Mouse (Mus musculus): ENCODE data around the gene Caln1. TPM values are rescaled to one million over a fixed set of nuclear protein-coding genes. Genes with fewer than 3 reads are reported as not detected.
"Not testable (repeated sequence)": the region's sequence is repeated elsewhere in the genome, so short reads cannot be mapped to it uniquely, and the experiment has no call there.

Gene Caln1
- total and polyA plus RNA-seq, 2 experiments, result 2.4 to 2.9 TPM

DNA sequence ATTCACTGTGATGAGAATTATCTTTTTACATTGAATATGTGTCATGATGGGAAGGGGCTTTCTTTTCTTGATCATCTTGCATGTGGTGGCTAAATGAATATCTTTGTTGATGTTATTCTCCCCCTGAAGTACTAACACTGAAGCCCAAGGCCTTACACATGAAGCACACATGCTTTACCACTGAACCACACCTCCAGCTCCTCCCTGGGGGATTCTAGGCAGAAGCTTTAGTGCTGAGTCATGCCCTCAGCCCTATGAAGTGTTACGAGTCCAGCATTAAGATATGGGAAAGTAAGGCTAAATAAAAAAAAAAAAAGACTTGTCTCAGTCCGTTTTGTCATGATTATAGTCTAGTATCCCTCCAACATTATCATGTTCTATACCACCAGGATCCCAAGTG, 272.6 kb downstream of the Caln1 start:
- Histone ChIP-seq H3K4me1 (ENCODE audit: control insufficient read depth, insufficient read depth, low read length) (no peaks in the 10 kb centered on the region), H3K36me3 (ENCODE audit: control insufficient read depth, insufficient read depth, low read length) (no peaks in the 10 kb centered on the region), H3K4me3 (ENCODE audit: insufficient read depth, low read depth, low read length) (no peak overlapping the region), H3K79me2 (ENCODE audit: control insufficient read depth, insufficient read depth, low read length) (no peaks in the 10 kb centered on the region), H3K9ac (ENCODE audit: low read depth, low read length) (no peak overlapping the region), H3K27me3 (ENCODE audit: control insufficient read depth, insufficient read depth, low read length) (no peaks in the 10 kb centered on the region), H3K27ac (replicated peaks; ENCODE audit: insufficient read depth, low read depth, low read length) (no peak overlapping the region)
- TF ChIP-seq CTCF (IDR thresholded peaks at IDR 0.05; ENCODE audit: low read depth, low read length) (no peak), POLR2A (IDR thresholded peaks at IDR 0.05; ENCODE audit: extremely low read depth, insufficient read depth, low read length) (no peak)
- no peak for DNase-seq (ENCODE audit: extremely low read depth, low read depth, low spot score)
- WGBS, result 57% methylated on average over 2 of the region's 2 CpGs

DNA sequence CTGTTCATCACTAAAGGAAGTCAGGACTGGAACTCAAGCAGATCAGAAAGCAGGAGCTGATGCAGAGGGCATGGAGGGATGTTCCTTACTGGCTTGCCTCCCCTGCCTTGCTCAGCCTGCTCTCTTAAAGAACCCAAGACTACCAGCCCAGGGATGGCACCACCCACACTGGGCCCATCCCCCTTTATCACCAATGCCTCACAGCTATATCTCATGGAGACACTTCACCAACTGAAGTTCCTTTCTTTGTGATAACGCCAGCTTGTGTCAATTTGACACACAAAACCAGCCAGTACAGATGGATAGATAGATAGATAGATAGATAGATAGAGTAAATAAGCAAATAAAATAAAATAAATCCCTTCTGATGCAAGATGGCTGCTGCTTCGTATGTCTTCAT, 276.9 kb downstream of the Caln1 start:
- H3K9ac ChIP-seq (ENCODE audit: low read depth, low read length); H3K36me3 ChIP-seq (ENCODE audit: control insufficient read depth, insufficient read depth, low read length); H3K27ac ChIP-seq (replicated peaks; ENCODE audit: insufficient read depth, low read depth, low read length); DNase-seq (ENCODE audit: extremely low read depth, low read depth, low spot score); H3K4me3 ChIP-seq (ENCODE audit: insufficient read depth, low read depth, low read length); H3K27me3 ChIP-seq (ENCODE audit: control insufficient read depth, insufficient read depth, low read length); H3K79me2 ChIP-seq (ENCODE audit: control insufficient read depth, insufficient read depth, low read length); H3K4me1 ChIP-seq (ENCODE audit: control insufficient read depth, insufficient read depth, low read length): not testable (repeated sequence)
- WGBS, result 69% methylated on average over 2 of the region's 2 CpGs

- Histone ChIP-seq H3K27me3 (ENCODE audit: control insufficient read depth, insufficient read depth, low read length) (no peaks in the 10 kb centered on the region), H3K4me3 (ENCODE audit: insufficient read depth, low read depth, low read length) (no peak overlapping the region), H3K9ac (ENCODE audit: low read depth, low read length) (no peak overlapping the region), H3K79me2 (ENCODE audit: control insufficient read depth, insufficient read depth, low read length) (no peaks in the 10 kb centered on the region), H3K4me1 (ENCODE audit: control insufficient read depth, insufficient read depth, low read length) (no peaks in the 10 kb centered on the region), H3K36me3 (ENCODE audit: control insufficient read depth, insufficient read depth, low read length) (no peaks in the 10 kb centered on the region), H3K27ac (replicated peaks; ENCODE audit: insufficient read depth, low read depth, low read length) (no peak overlapping the region)
- TF ChIP-seq POLR2A (IDR thresholded peaks at IDR 0.05; ENCODE audit: extremely low read depth, insufficient read depth, low read length) (no peak), CTCF (IDR thresholded peaks at IDR 0.05; ENCODE audit: low read depth, low read length) (no peak)
- DNase-seq (ENCODE audit: extremely low read depth, low read depth, low spot score), result no peak
- WGBS, result 61% methylated on average over 3 of the region's 3 CpGs
These were observed 288.9 kb downstream of the Caln1 start for GRCm38 (mm10) chr5:130658141-130658540.

DNA sequence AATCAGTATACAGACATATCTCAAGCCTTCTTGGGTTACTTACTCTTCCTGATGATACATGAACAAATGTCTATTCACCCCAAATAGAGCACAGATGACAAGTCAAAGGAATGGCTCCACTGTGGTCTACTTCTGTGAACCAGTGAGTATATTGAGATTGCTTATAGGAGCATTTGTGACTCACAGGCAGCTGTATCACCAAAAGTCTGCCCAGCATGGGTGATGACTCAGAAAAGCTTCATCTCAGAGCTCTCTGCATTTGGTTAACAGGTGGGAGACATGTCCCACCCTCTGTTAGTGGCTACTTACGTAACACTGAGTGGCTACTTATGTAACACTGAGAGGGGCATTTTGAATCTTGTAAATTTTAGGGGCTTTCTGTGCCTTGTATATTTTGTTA, 296.8 kb downstream of the Caln1 start:
- Histone ChIP-seq H3K27me3 (ENCODE audit: control insufficient read depth, insufficient read depth, low read length) (no peaks in the 10 kb centered on the region), H3K9ac (ENCODE audit: low read depth, low read length) (no peak overlapping the region), H3K79me2 (ENCODE audit: control insufficient read depth, insufficient read depth, low read length) (no peaks in the 10 kb centered on the region), H3K4me3 (ENCODE audit: insufficient read depth, low read depth, low read length) (no peak overlapping the region), H3K36me3 (ENCODE audit: control insufficient read depth, insufficient read depth, low read length) (no peaks in the 10 kb centered on the region), H3K4me1 (ENCODE audit: control insufficient read depth, insufficient read depth, low read length) (no peaks in the 10 kb centered on the region), H3K27ac (replicated peaks; ENCODE audit: insufficient read depth, low read depth, low read length) (no peak overlapping the region)
- 85% methylated on average over 1 of the region's 1 CpGs for WGBS
- TF ChIP-seq CTCF (IDR thresholded peaks at IDR 0.05; ENCODE audit: low read depth, low read length) (no peak), POLR2A (IDR thresholded peaks at IDR 0.05; ENCODE audit: extremely low read depth, insufficient read depth, low read length) (no peak)
- DNase-seq (ENCODE audit: extremely low read depth, low read depth, low spot score), result no peak

- Histone ChIP-seq H3K36me3 (ENCODE audit: control insufficient read depth, insufficient read depth, low read length) (no peaks in the 10 kb centered on the region), H3K27me3 (ENCODE audit: control insufficient read depth, insufficient read depth, low read length) (0 out of 2 replicates have a peak, but pooled peaks cover 2% of the 10 kb centered on the region), H3K79me2 (ENCODE audit: control insufficient read depth, insufficient read depth, low read length) (no peaks in the 10 kb centered on the region), H3K4me1 (ENCODE audit: control insufficient read depth, insufficient read depth, low read length) (no peaks in the 10 kb centered on the region), H3K4me3 (ENCODE audit: insufficient read depth, low read depth, low read length) (no peak overlapping the region), H3K9ac (ENCODE audit: low read depth, low read length) (no peak overlapping the region), H3K27ac (replicated peaks; ENCODE audit: insufficient read depth, low read depth, low read length) (no peak overlapping the region)
- no peak for DNase-seq (ENCODE audit: extremely low read depth, low read depth, low spot score)
- TF ChIP-seq POLR2A (IDR thresholded peaks at IDR 0.05; ENCODE audit: extremely low read depth, insufficient read depth, low read length) (no peak), CTCF (IDR thresholded peaks at IDR 0.05; ENCODE audit: low read depth, low read length) (no peak)
- WGBS, result 50% methylated on average over 3 of the region's 3 CpGs
These were observed 303.3 kb downstream of the Caln1 start for GRCm38 (mm10) chr5:130672588-130672987.

DNA sequence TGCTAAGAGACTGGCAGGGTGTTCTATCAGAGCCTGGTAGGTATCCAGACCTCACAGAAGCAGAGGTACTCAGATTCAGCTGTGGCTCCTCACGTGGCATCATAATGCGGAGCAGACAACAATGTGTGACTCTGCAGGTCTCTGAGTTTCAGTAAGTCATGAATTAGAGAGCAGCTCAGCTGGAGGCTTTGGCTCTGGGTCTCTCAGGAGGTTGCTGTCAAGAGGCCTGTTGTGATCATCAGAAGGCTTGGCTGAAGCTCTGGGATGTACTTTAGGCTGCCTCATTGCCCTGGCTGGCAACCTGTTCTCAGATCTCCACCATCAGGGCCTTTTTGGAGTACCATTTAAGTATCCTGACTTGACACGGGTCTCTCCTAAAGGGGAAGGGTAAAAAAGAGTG, 303.8 kb downstream of the Caln1 start:
- WGBS, result 74% methylated on average over 3 of the region's 3 CpGs
- H3K27me3 ChIP-seq (ENCODE audit: control insufficient read depth, insufficient read depth, low read length), result 0 out of 2 replicates have a peak, but pooled peaks cover 2% of the 10 kb centered on the region
- no peaks in the 10 kb centered on the region for H3K4me1 ChIP-seq (ENCODE audit: control insufficient read depth, insufficient read depth, low read length)
- no peak for DNase-seq (ENCODE audit: extremely low read depth, low read depth, low spot score)
- no peaks in the 10 kb centered on the region for H3K79me2 ChIP-seq (ENCODE audit: control insufficient read depth, insufficient read depth, low read length)
- no peak overlapping the region for H3K27ac ChIP-seq (replicated peaks; ENCODE audit: insufficient read depth, low read depth, low read length)
- no peak overlapping the region for H3K9ac ChIP-seq (ENCODE audit: low read depth, low read length)
- no peak overlapping the region for H3K4me3 ChIP-seq (ENCODE audit: insufficient read depth, low read depth, low read length)
- H3K36me3 ChIP-seq (ENCODE audit: control insufficient read depth, insufficient read depth, low read length), result no peaks in the 10 kb centered on the region
- TF ChIP-seq CTCF (IDR thresholded peaks at IDR 0.05; ENCODE audit: low read depth, low read length), result no peak
- no peak for TF ChIP-seq POLR2A (IDR thresholded peaks at IDR 0.05; ENCODE audit: extremely low read depth, insufficient read depth, low read length)

All from liver, adult 2 months (tissue).